Mouse (Mus musculus): ENCODE results near the gene Col1a1. TPM values are rescaled to one million over a fixed set of nuclear protein-coding genes. Genes with fewer than 3 reads are reported as not detected.

Col1a1 gene
- polyA plus RNA-seq, 1 experiment from 2014 or later = 111 TPM

GRCm38 (mm10) chr11:94941776-94942175 is 5.8 kb downstream of the Col1a1 start:
- H3K4me3 ChIP-seq (ENCODE audit: low read depth, low read length) = no peak overlapping the region
- ATAC-seq (ENCODE audit: insufficient read depth, low FRiP score, low TSS enrichment) (no peak), DNase-seq (ENCODE audit: low spot score) (no peak)
- H3K36me3 ChIP-seq (ENCODE audit: control insufficient read depth, insufficient read depth, low read length) = no peaks in the 10 kb centered on the region; the same call in 1 of the 2 replicates
- 80% methylated on average over 8 of the region's 8 CpGs for WGBS
- H3K9ac ChIP-seq (ENCODE audit: low read length) = no peak overlapping the region
- peaks cover 14% of the 10 kb centered on the region for H3K27me3 ChIP-seq (ENCODE audit: control insufficient read depth, insufficient read depth, low read length)
- no peak overlapping the region for H3K27ac ChIP-seq (ENCODE audit: low read depth, low read length)
- no peaks in the 10 kb centered on the region for H3K4me1 ChIP-seq (ENCODE audit: control insufficient read depth, insufficient read depth, low read length)
- no peak overlapping the region for H3K4me2 ChIP-seq (ENCODE audit: low read depth)
- no peaks in the 10 kb centered on the region for H3K9me3 ChIP-seq (ENCODE audit: control insufficient read depth, low read length)

DNA sequence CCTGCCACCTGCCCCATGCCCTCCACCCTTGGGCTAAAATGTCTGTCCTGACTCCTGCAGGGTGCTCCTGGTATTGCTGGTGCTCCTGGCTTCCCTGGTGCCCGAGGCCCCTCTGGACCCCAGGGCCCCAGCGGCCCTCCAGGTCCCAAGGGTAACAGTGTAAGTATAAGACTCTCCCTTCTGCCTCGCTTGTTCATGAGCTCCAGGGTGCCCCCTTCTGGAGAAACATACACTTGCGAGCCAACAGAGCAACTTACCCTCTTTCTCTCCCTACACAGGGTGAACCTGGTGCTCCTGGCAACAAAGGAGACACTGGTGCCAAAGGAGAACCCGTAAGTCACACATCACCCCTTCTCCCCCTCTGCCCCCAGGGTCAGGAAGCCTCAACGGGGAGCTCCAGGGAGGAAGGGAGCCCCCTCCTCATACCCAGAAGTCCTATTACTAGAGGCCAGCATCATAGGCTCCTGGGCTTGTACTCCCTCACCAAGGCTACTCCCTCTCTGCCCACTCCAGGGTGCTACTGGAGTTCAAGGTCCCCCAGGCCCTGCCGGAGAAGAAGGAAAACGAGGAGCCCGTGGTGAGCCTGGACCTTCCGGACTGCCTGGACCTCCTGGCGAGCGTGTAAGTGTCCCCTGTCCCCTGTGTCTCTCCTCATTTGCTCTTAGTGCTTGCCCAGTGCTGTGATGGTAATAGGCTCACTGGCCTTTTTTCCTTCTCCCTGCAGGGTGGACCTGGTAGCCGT is 6.4 kb downstream of the Col1a1 start:
- 51% methylated on average over 13 of the region's 13 CpGs for WGBS
- no peak overlapping the region for H3K27ac ChIP-seq (ENCODE audit: low read depth, low read length)
- no peaks in the 10 kb centered on the region for H3K9me3 ChIP-seq (ENCODE audit: control insufficient read depth, low read length)
- H3K9ac ChIP-seq (ENCODE audit: low read length) = no peak overlapping the region
- H3K4me3 ChIP-seq (ENCODE audit: low read depth, low read length) = no peak overlapping the region
- peaks cover 14% of the 10 kb centered on the region for H3K27me3 ChIP-seq (ENCODE audit: control insufficient read depth, insufficient read depth, low read length)
- H3K4me1 ChIP-seq (ENCODE audit: control insufficient read depth, insufficient read depth, low read length) = no peaks in the 10 kb centered on the region
- ATAC-seq (ENCODE audit: insufficient read depth, low FRiP score, low TSS enrichment) = no peak
- no peak overlapping the region for H3K4me2 ChIP-seq (ENCODE audit: low read depth)
- peak; percentile 34 for DNase-seq (ENCODE audit: low spot score)
- H3K36me3 ChIP-seq (ENCODE audit: control insufficient read depth, insufficient read depth, low read length) = no peaks in the 10 kb centered on the region; the same call in 1 of the 2 replicates

DNA sequence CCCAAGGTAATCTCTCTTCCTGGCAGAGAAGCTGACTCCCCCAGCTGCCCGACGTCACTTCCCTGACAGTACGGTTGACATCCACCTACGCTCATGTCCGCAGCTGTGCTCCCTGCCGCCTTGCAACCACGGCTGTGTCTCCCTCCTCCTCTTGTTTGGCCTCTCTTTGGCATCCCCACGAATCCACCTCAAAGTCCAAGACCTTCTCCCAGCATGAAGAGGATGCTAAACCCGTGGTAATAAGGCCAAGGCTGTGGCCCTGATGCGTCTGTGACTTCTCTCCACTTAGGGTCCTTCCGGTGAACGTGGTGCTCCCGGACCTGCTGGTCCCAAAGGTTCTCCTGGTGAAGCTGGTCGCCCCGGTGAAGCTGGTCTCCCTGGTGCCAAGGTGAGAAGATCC is 7.0 kb downstream of the Col1a1 start:
- ATAC-seq (ENCODE audit: insufficient read depth, low FRiP score, low TSS enrichment) = no peak
- H3K4me3 ChIP-seq (ENCODE audit: low read depth, low read length) = no peak overlapping the region

GRCm38 (mm10) chr11:94944295-94944694 is 8.3 kb downstream of the Col1a1 start:
- no peaks in the 10 kb centered on the region for H3K27me3 ChIP-seq (ENCODE audit: control insufficient read depth, insufficient read depth, low read length)
- no peaks in the 10 kb centered on the region; the same call in 1 of the 2 replicates for H3K36me3 ChIP-seq (ENCODE audit: control insufficient read depth, insufficient read depth, low read length)
- H3K27ac ChIP-seq (ENCODE audit: low read depth, low read length) = no peak overlapping the region
- no peaks in the 10 kb centered on the region for H3K9me3 ChIP-seq (ENCODE audit: control insufficient read depth, low read length)
- DNase-seq (ENCODE audit: low spot score) (no peak), ATAC-seq (ENCODE audit: insufficient read depth, low FRiP score, low TSS enrichment) (no peak)
- no peak overlapping the region for H3K4me2 ChIP-seq (ENCODE audit: low read depth)
- H3K4me1 ChIP-seq (ENCODE audit: control insufficient read depth, insufficient read depth, low read length) = no peaks in the 10 kb centered on the region
- H3K4me3 ChIP-seq (ENCODE audit: low read depth, low read length) = no peak overlapping the region
- H3K9ac ChIP-seq (ENCODE audit: low read length) = no peak overlapping the region
- 18% methylated on average over 8 of the region's 8 CpGs for WGBS

More for the DNA sequence above, 7.0 kb downstream of the Col1a1 start:
- Histone ChIP-seq H3K4me2 (ENCODE audit: low read depth) (no peak overlapping the region), H3K9me3 (ENCODE audit: control insufficient read depth, low read length) (no peaks in the 10 kb centered on the region), H3K4me1 (ENCODE audit: control insufficient read depth, insufficient read depth, low read length) (no peaks in the 10 kb centered on the region), H3K27me3 (ENCODE audit: control insufficient read depth, insufficient read depth, low read length) (peaks cover 11% of the 10 kb centered on the region), H3K9ac (ENCODE audit: low read length) (no peak overlapping the region), H3K27ac (ENCODE audit: low read depth, low read length) (no peak overlapping the region), H3K36me3 (ENCODE audit: control insufficient read depth, insufficient read depth, low read length) (no peaks in the 10 kb centered on the region; the same call in 1 of the 2 replicates)
- DNase-seq (ENCODE audit: low spot score) = no peak
- 81% methylated on average over 15 of the region's 15 CpGs for WGBS

DNA sequence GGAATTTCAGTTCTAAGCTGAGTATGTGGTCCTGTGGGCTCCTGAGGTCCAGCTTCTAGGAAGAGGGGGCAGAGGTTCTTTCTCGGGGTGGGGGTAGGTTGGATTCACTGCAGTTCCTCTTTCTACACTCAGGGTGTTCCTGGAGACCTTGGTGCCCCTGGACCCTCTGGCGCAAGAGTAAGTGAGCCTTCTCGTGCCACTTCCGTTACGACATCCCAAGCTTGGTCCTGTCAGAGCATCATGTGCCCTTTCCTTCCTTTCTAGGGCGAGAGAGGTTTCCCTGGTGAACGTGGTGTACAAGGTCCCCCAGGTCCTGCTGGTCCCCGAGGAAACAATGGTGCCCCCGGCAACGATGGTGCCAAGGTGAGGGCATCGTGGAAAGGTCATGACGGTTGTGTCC is 9.2 kb downstream of the Col1a1 start:
- H3K27ac ChIP-seq (ENCODE audit: low read depth, low read length) = no peak overlapping the region
- H3K4me1 ChIP-seq (ENCODE audit: control insufficient read depth, insufficient read depth, low read length) = no peaks in the 10 kb centered on the region
- H3K27me3 ChIP-seq (ENCODE audit: control insufficient read depth, insufficient read depth, low read length) = no peaks in the 10 kb centered on the region
- ATAC-seq (ENCODE audit: insufficient read depth, low FRiP score, low TSS enrichment) (no peak), DNase-seq (ENCODE audit: low spot score) (no peak)
- H3K4me3 ChIP-seq (ENCODE audit: low read depth, low read length) = no peak overlapping the region
- H3K9me3 ChIP-seq (ENCODE audit: control insufficient read depth, low read length) = no peaks in the 10 kb centered on the region
- no peaks in the 10 kb centered on the region; the same call in none of the 2 replicates for H3K36me3 ChIP-seq (ENCODE audit: control insufficient read depth, insufficient read depth, low read length)
- H3K9ac ChIP-seq (ENCODE audit: low read length) = no peak overlapping the region
- H3K4me2 ChIP-seq (ENCODE audit: low read depth) = no peak overlapping the region
- WGBS = 92% methylated on average over 12 of the region's 12 CpGs

DNA sequence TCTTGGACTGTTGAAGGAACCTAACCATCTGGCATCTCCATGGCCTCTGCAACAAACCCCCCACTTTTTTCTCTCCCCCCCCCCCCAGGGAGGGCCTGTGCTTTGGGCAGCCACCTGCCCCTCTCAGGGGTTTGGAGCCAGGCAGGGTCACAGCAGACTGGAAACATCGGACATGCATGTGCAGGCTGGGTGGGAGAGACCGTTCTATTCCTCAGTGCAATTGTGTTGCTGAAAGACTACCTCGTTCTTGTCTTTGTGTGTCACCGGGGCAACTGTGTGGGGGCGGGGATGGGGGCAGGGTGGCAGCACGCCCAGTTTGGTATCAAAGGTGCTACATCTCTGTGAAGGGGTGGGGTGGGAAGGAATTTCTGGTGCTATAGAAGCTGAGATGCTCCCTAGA is 16.1 kb downstream of the Col1a1 start:
- ATAC-seq (ENCODE audit: insufficient read depth, low FRiP score, low TSS enrichment) (no peak), DNase-seq (ENCODE audit: low spot score) (no peak)
- Histone ChIP-seq H3K27ac (ENCODE audit: low read depth, low read length) (no peak overlapping the region), H3K4me2 (ENCODE audit: low read depth) (no peak overlapping the region), H3K4me3 (ENCODE audit: low read depth, low read length) (no peak overlapping the region), H3K9ac (ENCODE audit: low read length) (0 out of 2 replicates have a peak overlapping the region, but pooled peaks have one; percentile 1), H3K9me3 (ENCODE audit: control insufficient read depth, low read length) (no peaks in the 10 kb centered on the region), H3K36me3 (ENCODE audit: control insufficient read depth, insufficient read depth, low read length) (no peaks in the 10 kb centered on the region; the same call in 1 of the 2 replicates), H3K4me1 (ENCODE audit: control insufficient read depth, insufficient read depth, low read length) (peaks cover 3% of the 10 kb centered on the region), H3K27me3 (ENCODE audit: control insufficient read depth, insufficient read depth, low read length) (no peaks in the 10 kb centered on the region)
- WGBS = 11% methylated on average over 6 of the region's 6 CpGs

DNA sequence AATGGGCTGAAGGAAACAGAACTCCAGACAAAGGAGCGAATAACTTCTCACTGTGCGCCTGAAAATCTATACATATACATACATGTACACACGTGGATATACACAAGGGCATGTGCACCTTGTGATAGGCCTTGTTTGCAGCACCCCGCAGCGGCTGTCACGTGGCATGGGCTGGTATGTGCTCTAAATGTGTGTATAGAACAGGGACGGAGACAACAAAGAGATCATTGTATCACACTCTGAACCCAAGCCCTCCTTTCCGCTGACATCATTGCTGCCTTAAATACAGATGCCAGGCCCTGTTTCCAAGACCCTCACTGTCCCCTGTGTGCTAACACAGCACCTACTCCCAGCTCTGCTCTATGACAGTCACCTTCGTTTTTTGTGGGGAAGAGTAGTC is 19.1 kb downstream of the Col1a1 start:
- peaks cover 3% of the 10 kb centered on the region for H3K4me1 ChIP-seq (ENCODE audit: control insufficient read depth, insufficient read depth, low read length)
- no peak overlapping the region for H3K4me2 ChIP-seq (ENCODE audit: low read depth)
- ATAC-seq (ENCODE audit: insufficient read depth, low FRiP score, low TSS enrichment) = no peak
- no peak overlapping the region for H3K9ac ChIP-seq (ENCODE audit: low read length)
- no peaks in the 10 kb centered on the region for H3K9me3 ChIP-seq (ENCODE audit: control insufficient read depth, low read length)
- H3K27me3 ChIP-seq (ENCODE audit: control insufficient read depth, insufficient read depth, low read length) = no peaks in the 10 kb centered on the region
- no peak overlapping the region for H3K4me3 ChIP-seq (ENCODE audit: low read depth, low read length)
- no peak overlapping the region for H3K27ac ChIP-seq (ENCODE audit: low read depth, low read length)
- DNase-seq (ENCODE audit: low spot score) = no peak
- no peaks in the 10 kb centered on the region; the same call in 1 of the 2 replicates for H3K36me3 ChIP-seq (ENCODE audit: control insufficient read depth, insufficient read depth, low read length)
- 75% methylated on average over 9 of the region's 9 CpGs for WGBS

- Histone ChIP-seq H3K9me3 (ENCODE audit: control insufficient read depth, low read length) (no peaks in the 10 kb centered on the region), H3K36me3 (ENCODE audit: control insufficient read depth, insufficient read depth, low read length) (no peaks in the 10 kb centered on the region), H3K4me1 (ENCODE audit: control insufficient read depth, insufficient read depth, low read length) (no peaks in the 10 kb centered on the region), H3K27me3 (ENCODE audit: control insufficient read depth, insufficient read depth, low read length) (no peaks in the 10 kb centered on the region), H3K27ac (ENCODE audit: low read depth, low read length) (no peak overlapping the region), H3K4me2 (ENCODE audit: low read depth) (no peak overlapping the region), H3K9ac (ENCODE audit: low read length) (no peak overlapping the region), H3K4me3 (ENCODE audit: low read depth, low read length) (no peak overlapping the region)
- ATAC-seq (ENCODE audit: insufficient read depth, low FRiP score, low TSS enrichment) = no peak
- WGBS = 81% methylated on average over 9 of the region's 9 CpGs
- DNase-seq (ENCODE audit: low spot score) = no peak
These were observed 21.7 kb downstream of the Col1a1 start for GRCm38 (mm10) chr11:94957693-94958064.

Measured in neural tube, embryonic 11.5 days (tissue).